9 mouse cellular contexts compared by ENCODE assay signal in genomic region chr2:33546879-33547278, GRCm38 (mm10).
DNase-seq lines count a peak whose midpoint lies in the region; ATAC-seq and TF ChIP-seq lines count a peak whose summit lies in the region.
"Had no signal": no experiment of that assay in that cellular context is flagged by ENCODE, and none has a peak within 500 bp of the region (broad histone marks: within the 10 kb centered on the region; RNA-seq: fewer than 3 reads in every experiment).

No protein-coding gene starts in this region.

- peaks cover 26% of the 10 kb centered on the region for H3K27me3 ChIP-seq in intestine, embryonic 16.5 days (replicated peaks; ENCODE audit: control insufficient read depth, insufficient read depth, low read length)
- H3K27me3 ChIP-seq in intestine, postnatal 0 days (replicated peaks; ENCODE audit: control insufficient read depth, insufficient read depth, low read length) = peaks cover 34% of the 10 kb centered on the region
- H3K27me3 ChIP-seq in embryonic facial prominence, embryonic 15.5 days = peaks cover 37% of the 10 kb centered on the region
- peaks cover 38% of the 10 kb centered on the region for H3K27me3 ChIP-seq in midbrain, embryonic 11.5 days (ENCODE audit: control insufficient read depth, insufficient read depth, low read length)

- no peak for TF ChIP-seq CTCF in intestine, postnatal 0 days (IDR thresholded peaks at IDR 0.05; ENCODE audit: low read depth)

- no peaks in the 10 kb centered on the region for H3K9me3 ChIP-seq in intestine, embryonic 16.5 days (ENCODE audit: control insufficient read depth, low read length)
- H3K9me3 ChIP-seq in intestine, postnatal 0 days (ENCODE audit: control insufficient read depth) = no peaks in the 10 kb centered on the region
- no peaks in the 10 kb centered on the region for H3K9me3 ChIP-seq in embryonic facial prominence, embryonic 15.5 days (replicated peaks)
- H3K9me3 ChIP-seq in midbrain, embryonic 11.5 days (ENCODE audit: control insufficient read depth, low read length) = no peaks in the 10 kb centered on the region

- peak; percentile 60 for DNase-seq in adrenal gland, postnatal 25 days
- peak; percentile 94 for DNase-seq in layer of hippocampus, adult 9-11 months
- no peak for DNase-seq in midbrain, embryonic 11.5 days (ENCODE audit: low spot score, missing footprints)
- peak; percentile 84 for DNase-seq in testis, postnatal 10 days (ENCODE audit: low spot score)
- no peak for DNase-seq in natural killer cell, adult 2 months (ENCODE audit: low spot score in 2 of 2)

- no peak overlapping the region for H3K27ac ChIP-seq in intestine, embryonic 16.5 days (ENCODE audit: low read length)
- no peak overlapping the region for H3K27ac ChIP-seq in intestine, postnatal 0 days (ENCODE audit: low read depth, low read length)
- peak overlapping the region; percentile 60; the same call in 1 of the 2 replicates for H3K27ac ChIP-seq in embryonic facial prominence, embryonic 15.5 days (replicated peaks)
- H3K27ac ChIP-seq in midbrain, embryonic 11.5 days (ENCODE audit: low read depth, low read length) = no peak overlapping the region
- H3K27ac ChIP-seq: liver, embryonic 14.5 days had no signal

- no peak overlapping the region for H3K9ac ChIP-seq in intestine, embryonic 16.5 days (ENCODE audit: low read depth, low read length)
- H3K9ac ChIP-seq in intestine, postnatal 0 days (ENCODE audit: low read depth, low read length) = no peak overlapping the region
- no peak overlapping the region for H3K9ac ChIP-seq in embryonic facial prominence, embryonic 15.5 days
- H3K9ac ChIP-seq in midbrain, embryonic 11.5 days (ENCODE audit: low read length) = no peak overlapping the region
- H3K9ac ChIP-seq: liver, embryonic 14.5 days had no signal

- 0 out of 2 replicates have a peak, but pooled peaks have one; percentile 50 for ATAC-seq in intestine, embryonic 16.5 days
- ATAC-seq in intestine, postnatal 0 days = no peak
- peak; percentile 68 for ATAC-seq in embryonic facial prominence, embryonic 15.5 days (ENCODE audit: insufficient number of reproducible peaks, low FRiP score, low TSS enrichment, low read depth)
- ATAC-seq in midbrain, embryonic 11.5 days (ENCODE audit: low FRiP score) = 0 out of 2 replicates have a peak, but pooled peaks have one; percentile 12

- H3K4me3 ChIP-seq in intestine, embryonic 16.5 days (ENCODE audit: low read length) = no peak overlapping the region
- no peak overlapping the region for H3K4me3 ChIP-seq in intestine, postnatal 0 days (ENCODE audit: low read depth, low read length)
- H3K4me3 ChIP-seq in embryonic facial prominence, embryonic 15.5 days (replicated peaks) = no peak overlapping the region
- H3K4me3 ChIP-seq in midbrain, embryonic 11.5 days (ENCODE audit: low read depth, low read length) = no peak overlapping the region

- no peaks in the 10 kb centered on the region for H3K36me3 ChIP-seq in intestine, embryonic 16.5 days (ENCODE audit: control insufficient read depth, insufficient read depth, low read length)
- H3K36me3 ChIP-seq in intestine, postnatal 0 days (ENCODE audit: control insufficient read depth, insufficient read depth) = no peaks in the 10 kb centered on the region
- no peaks in the 10 kb centered on the region for H3K36me3 ChIP-seq in embryonic facial prominence, embryonic 15.5 days
- no peaks in the 10 kb centered on the region for H3K36me3 ChIP-seq in midbrain, embryonic 11.5 days (ENCODE audit: control insufficient read depth, insufficient read depth, low read length)

- H3K4me2 ChIP-seq in intestine, embryonic 16.5 days (ENCODE audit: low read depth, low read length) = no peak overlapping the region
- no peak overlapping the region for H3K4me2 ChIP-seq in intestine, postnatal 0 days (replicated peaks; ENCODE audit: low read depth)
- H3K4me2 ChIP-seq in embryonic facial prominence, embryonic 15.5 days (replicated peaks) = 0 out of 2 replicates have a peak overlapping the region, but pooled peaks have one; percentile 4
- no peak overlapping the region for H3K4me2 ChIP-seq in midbrain, embryonic 11.5 days

- WGBS in intestine, embryonic 16.5 days = 37% methylated on average over 6 of the region's 6 CpGs
- WGBS in intestine, postnatal 0 days = 36% methylated on average over 6 of the region's 6 CpGs
- WGBS in embryonic facial prominence, embryonic 15.5 days = 17% methylated on average over 6 of the region's 6 CpGs
- 27% methylated on average over 6 of the region's 6 CpGs for WGBS in midbrain, embryonic 11.5 days

- H3K4me1 ChIP-seq in intestine, embryonic 16.5 days (ENCODE audit: control insufficient read depth, insufficient read depth, low read length) = peaks cover 10% of the 10 kb centered on the region
- H3K4me1 ChIP-seq in intestine, postnatal 0 days (replicated peaks; ENCODE audit: control insufficient read depth, insufficient read depth, low read length) = 0 out of 2 replicates have a peak, but pooled peaks cover 5% of the 10 kb centered on the region
- H3K4me1 ChIP-seq in embryonic facial prominence, embryonic 15.5 days = peaks cover 30% of the 10 kb centered on the region
- H3K4me1 ChIP-seq in midbrain, embryonic 11.5 days (ENCODE audit: control insufficient read depth, insufficient read depth, low read length) = peaks cover 29% of the 10 kb centered on the region

Comparison
In these comparisons a context has a peak if more than half of its experiments do, and no peak if none do; other contexts are left out.
1. DNase-seq: peak in adrenal gland, postnatal 25 days (single experiment), layer of hippocampus, adult 9-11 months (single experiment) and testis, postnatal 10 days (single experiment); none in midbrain, embryonic 11.5 days (single experiment) and natural killer cell, adult 2 months (0 of 2).